Mouse (Mus musculus) embryonic facial prominence, embryonic 11.5 days (tissue): ENCODE results near the gene Duxbl2. TPM values are rescaled to one million over a fixed set of nuclear protein-coding genes. Genes with fewer than 3 reads are reported as not detected.
A peak's percentile ranks its signal among the peaks of the same experiment; 100 is the strongest.
"Not testable (repeated sequence)": the region's sequence is repeated elsewhere in the genome, so short reads cannot be mapped to it uniquely, and the experiment has no call there.

ENCODE experiments used
- ATAC-seq: fragments of 200-750 bp; cut with Nextera tagmentation; replicated peaks from 2 replicates; pipeline ENCODE4 v1.8.0; 2017; ENCODE audit warnings: low read depth; ENCODE audit not compliant: insufficient number of reproducible peaks, low FRiP score, low TSS enrichment
- DNase-seq: peaks from one replicate; pipeline ENCODE4 v3.0.0-alpha.2; 2015; ENCODE audit warnings: low spot score
- H3K27ac ChIP-seq: fragments of 300-500 bp; sonication (generic); replicated peaks from 2 replicates; pipeline ENCODE4 v1.5.1; 2014; ENCODE audit warnings: mild to moderate bottlenecking, low read depth, low read length, control low read depth
- H3K27me3 ChIP-seq: fragments of 300-500 bp; sonication (generic); 2 replicates; pipeline ENCODE4 v1.6.1; 2014; ENCODE audit warnings: mild to moderate bottlenecking, low read length, moderate library complexity, mixed read lengths; ENCODE audit not compliant: control insufficient read depth, insufficient read depth
- H3K36me3 ChIP-seq: fragments of 300-500 bp; sonication (generic); replicated peaks from 2 replicates; pipeline ENCODE4 v1.6.1; 2014; ENCODE audit warnings: low read depth, mild to moderate bottlenecking, low read length, moderate library complexity, mixed read lengths; ENCODE audit not compliant: control insufficient read depth, insufficient read depth
- H3K4me1 ChIP-seq: fragments of 300-500 bp; sonication (generic); 2 replicates; pipeline ENCODE4 v1.6.1; 2014; ENCODE audit warnings: low read length, mixed read lengths; ENCODE audit not compliant: control insufficient read depth, insufficient read depth
- H3K4me2 ChIP-seq: fragments of 300-500 bp; sonication (generic); 2 replicates; pipeline ENCODE4 v1.6.1; 2014; ENCODE audit warnings: low read depth, mild to moderate bottlenecking, control low read depth, low read length, moderate library complexity
- H3K4me3 ChIP-seq: fragments of 300-500 bp; sonication (generic); 2 replicates; pipeline ENCODE4 v1.5.1; 2014; ENCODE audit warnings: low read depth, low read length, control low read depth
- H3K9ac ChIP-seq: fragments of 300-500 bp; sonication (generic); replicated peaks from 2 replicates; pipeline ENCODE4 v1.6.1; 2014; ENCODE audit warnings: mild to moderate bottlenecking, control low read depth, low read length
- H3K9me3 ChIP-seq: fragments of 300-500 bp; sonication (generic); replicated peaks from 2 replicates; pipeline ENCODE4 v1.6.1; 2016; ENCODE audit warnings: mild to moderate bottlenecking, low read length, inconsistent platforms, mixed read lengths; ENCODE audit not compliant: control insufficient read depth
- WGBS: fragments of 180-500 bp; shearing (Covaris S2); extraction: QIAGEN DNeasy Blood & Tissue Kit; methylation state at CpG from one replicate; pipeline ENCODE4 v1.1.7; 2014; 5-methylcytosine and 5-hydroxymethylcytosine counted together
- polyA plus RNA-seq: library from polyadenylated mRNA; unstranded; fragments of >200 nt; fragmentation: Nextera tagmentation; extraction: Ambion mirVana; gene quantifications from 2 replicates; pipeline ENCODE4 v1.2.1, GENCODE M21; 2014

Gene Duxbl2
- not detected in 2 replicates for polyA plus RNA-seq

DNA sequence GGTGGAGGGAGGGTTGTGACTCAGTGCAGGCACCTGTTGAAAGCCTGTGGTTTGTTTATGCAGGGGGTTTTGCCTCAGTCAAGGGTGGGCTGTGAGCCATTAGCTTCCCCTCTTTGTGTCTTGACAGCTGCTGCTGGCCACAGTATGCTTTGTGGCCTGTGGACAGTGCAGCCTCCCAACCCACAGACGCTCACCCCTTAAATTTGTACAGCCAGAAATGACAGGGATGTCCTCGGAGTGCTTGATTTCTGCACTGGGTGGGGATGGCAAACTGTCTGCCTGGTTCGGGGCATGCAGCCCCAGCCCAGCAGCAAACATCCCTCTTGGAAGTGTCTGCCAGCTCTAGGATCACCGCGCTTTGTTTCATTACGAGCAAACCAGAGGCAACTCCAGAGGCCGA, at the start of gene Duxbl2:
TSS of gene Duxbl2 (plus strand) at position 200 of the 400 bp plus-strand sequence.
- H3K36me3 ChIP-seq, H3K4me2 ChIP-seq, DNase-seq, H3K9me3 ChIP-seq, H3K27ac ChIP-seq, H3K4me1 ChIP-seq, H3K9ac ChIP-seq, H3K27me3 ChIP-seq, H3K4me3 ChIP-seq: not testable (repeated sequence)
- 0 out of 2 replicates have a peak, but pooled peaks have one; percentile 14 for ATAC-seq
- WGBS, result no CpG with 5 or more reads among the region's 7 CpGs

DNA sequence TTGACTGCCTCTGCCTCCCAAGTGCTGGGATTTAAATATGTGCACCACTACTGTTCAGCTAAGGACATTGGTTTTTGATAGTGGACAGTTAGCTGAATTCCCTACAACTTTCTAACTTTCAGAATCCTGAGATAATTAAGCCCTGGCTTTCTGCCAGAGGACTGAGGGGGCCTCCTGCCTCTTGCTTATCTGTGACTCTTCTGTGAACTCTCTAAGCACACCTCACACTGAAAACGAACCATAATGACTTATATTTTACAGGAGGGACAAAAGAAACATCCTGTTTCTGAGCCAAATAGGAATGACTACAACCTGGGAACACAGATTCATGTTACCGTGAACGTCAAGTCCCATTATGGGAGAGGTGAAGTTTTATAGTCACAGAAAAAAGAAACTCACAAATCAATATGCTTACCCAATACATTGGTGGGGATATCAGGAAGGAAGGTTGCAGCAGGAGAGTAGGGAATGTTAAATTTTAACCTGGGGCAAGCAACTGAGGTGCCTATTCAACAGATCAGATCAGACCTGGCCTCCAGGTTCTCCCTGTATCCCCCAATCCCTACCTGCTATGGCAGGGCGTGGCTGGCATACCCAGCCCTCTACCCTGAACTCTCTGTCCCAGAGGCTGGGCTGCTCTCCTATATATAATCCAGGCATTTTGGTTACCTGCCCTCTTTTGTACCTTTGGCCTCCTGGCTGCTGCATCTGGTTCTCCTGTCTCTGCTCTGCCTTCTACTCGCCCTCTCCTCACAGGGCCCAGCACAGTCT, 41.3 kb upstream of the Duxbl2 start:
- not testable (repeated sequence) for H3K4me2 ChIP-seq, H3K9me3 ChIP-seq, H3K9ac ChIP-seq, DNase-seq, H3K4me3 ChIP-seq, H3K27me3 ChIP-seq, H3K36me3 ChIP-seq, ATAC-seq, H3K4me1 ChIP-seq, H3K27ac ChIP-seq
- WGBS, result no CpG with 5 or more reads among the region's 5 CpGs

DNA sequence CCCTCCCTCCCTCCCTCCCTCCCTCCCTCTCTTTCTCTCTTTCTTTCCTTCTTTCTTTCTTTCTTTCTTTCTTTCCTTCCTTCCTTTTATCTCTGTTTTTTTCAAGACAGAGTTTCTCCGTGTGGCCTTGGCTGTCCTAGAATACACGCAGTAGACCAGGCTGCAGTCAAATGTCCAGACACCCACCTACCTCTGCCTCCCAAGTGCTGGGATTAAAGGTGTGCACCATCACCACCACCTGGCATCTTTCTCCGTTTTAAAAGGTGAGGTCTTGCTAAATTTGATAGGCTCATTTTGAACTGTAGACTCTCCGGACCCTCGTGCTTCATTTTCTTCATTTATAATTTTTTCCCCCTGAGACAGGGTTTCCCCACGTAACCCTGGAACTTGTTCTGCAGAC, 36.9 kb upstream of the Duxbl2 start, which contains the start of gene Cphx2:
TSS of gene Cphx2 (plus strand) at position 301 of the 400 bp plus-strand sequence.
- H3K4me2 ChIP-seq, H3K9me3 ChIP-seq, H3K4me1 ChIP-seq, H3K27ac ChIP-seq, DNase-seq, H3K36me3 ChIP-seq, H3K27me3 ChIP-seq, H3K4me3 ChIP-seq, H3K9ac ChIP-seq, ATAC-seq: not testable (repeated sequence)
- no CpG with 5 or more reads among the region's 6 CpGs for WGBS

DNA sequence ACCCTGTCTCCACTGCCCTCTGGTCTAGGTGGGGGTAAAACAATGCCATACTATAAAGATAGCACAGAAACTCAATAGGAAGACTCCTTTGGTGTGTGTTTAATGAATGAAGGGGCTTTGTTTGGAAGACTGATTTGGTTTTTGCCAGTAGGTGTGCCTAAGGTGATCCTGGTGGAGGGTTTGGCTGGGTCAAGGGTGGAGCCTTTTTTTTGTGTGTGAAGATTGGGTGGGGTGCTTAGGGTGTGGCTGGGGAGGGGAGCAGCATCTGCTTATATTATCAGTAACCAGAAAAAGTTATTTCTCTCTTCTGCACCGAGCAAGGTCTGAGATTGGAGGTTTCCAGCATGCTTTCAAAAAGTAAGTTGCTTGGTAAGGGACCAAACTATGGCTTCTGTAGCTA, 36.2 kb upstream of the Duxbl2 start, which contains the start of gene Cphx3:
TSS of gene Cphx3 (plus strand) at position 301 of the 400 bp plus-strand sequence.
- no CpG with 5 or more reads among the region's 1 CpGs for WGBS
- H3K4me1 ChIP-seq, ATAC-seq, H3K27ac ChIP-seq, H3K27me3 ChIP-seq, H3K4me2 ChIP-seq, H3K4me3 ChIP-seq, H3K9me3 ChIP-seq, H3K36me3 ChIP-seq, DNase-seq, H3K9ac ChIP-seq: not testable (repeated sequence)

DNA sequence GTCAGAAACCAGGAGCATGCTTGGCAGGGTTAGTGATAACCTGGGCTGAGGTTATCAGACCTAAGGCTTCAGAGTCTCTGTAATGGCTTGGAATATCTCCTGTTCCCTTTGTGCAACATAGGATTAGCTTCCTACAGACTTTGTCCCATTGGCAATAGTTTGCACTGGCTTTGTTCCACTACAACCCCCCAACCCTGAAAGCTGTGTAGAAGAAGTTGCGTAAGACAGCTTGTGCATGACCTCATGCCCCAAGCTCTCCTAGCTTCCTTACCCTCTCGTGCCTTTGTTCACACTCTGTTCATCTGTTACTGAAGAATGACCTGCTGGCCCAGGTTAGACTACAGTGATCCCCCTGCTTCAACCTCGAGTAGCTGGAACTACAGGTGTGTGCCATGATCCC, 20.5 kb upstream of the Duxbl2 start:
- WGBS, result no CpG with 5 or more reads among the region's 3 CpGs
- H3K4me2 ChIP-seq, H3K9me3 ChIP-seq, H3K4me1 ChIP-seq, ATAC-seq, H3K27ac ChIP-seq, DNase-seq, H3K36me3 ChIP-seq, H3K27me3 ChIP-seq, H3K4me3 ChIP-seq, H3K9ac ChIP-seq: not testable (repeated sequence)

DNA sequence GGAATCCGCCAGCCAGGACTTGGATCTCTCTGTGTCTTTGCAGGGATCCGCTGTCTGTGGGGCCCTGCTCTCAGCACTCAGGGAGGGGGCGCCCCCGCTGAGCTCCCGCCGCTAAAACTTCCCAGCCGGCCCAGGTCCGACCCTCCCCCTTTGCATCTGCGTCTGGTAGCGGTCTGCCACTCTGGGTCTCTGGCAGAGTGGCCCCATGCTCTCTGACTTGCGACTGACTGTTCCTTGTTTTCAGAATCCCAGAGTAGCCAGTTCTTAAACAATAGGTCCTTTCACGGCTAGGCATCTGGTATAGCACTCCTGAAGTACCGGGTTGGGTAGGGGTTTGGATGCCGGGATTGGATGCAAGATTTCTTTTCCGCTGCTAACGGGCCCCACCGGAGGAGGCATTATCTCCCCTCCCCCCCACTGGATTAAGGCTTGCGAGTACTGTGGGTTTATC, 426 bp downstream of the Duxbl2 start:
- not testable (repeated sequence) for H3K4me2 ChIP-seq, H3K27ac ChIP-seq, H3K36me3 ChIP-seq, H3K27me3 ChIP-seq, H3K9me3 ChIP-seq, H3K4me1 ChIP-seq, H3K4me3 ChIP-seq, H3K9ac ChIP-seq, DNase-seq
- no CpG with 5 or more reads among the region's 18 CpGs for WGBS
- peak; percentile 73 for ATAC-seq

DNA sequence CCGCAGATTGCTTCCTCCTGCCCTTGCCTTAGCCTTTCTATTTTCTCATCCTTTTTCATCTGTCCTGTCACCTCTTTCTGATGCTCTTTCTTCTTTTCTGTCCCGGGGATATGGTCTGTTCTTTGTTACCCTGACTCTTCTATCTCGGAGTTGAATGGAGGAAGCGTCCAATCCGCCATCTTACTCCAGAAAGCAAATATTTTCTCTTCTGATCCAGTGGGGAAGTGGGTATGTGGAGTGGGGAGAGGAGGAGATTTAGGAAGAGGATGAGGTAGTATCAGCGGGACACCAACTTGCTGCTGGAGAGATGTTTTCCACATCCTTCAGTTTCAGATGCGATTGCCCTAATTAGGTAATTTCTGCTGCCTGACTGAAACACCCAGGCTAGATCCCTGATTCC, 946 bp downstream of the Duxbl2 start:
- H3K27ac ChIP-seq, H3K4me2 ChIP-seq, H3K4me1 ChIP-seq, H3K4me3 ChIP-seq, DNase-seq, H3K36me3 ChIP-seq, H3K9ac ChIP-seq, ATAC-seq, H3K27me3 ChIP-seq, H3K9me3 ChIP-seq: not testable (repeated sequence)
- WGBS, result no CpG with 5 or more reads among the region's 7 CpGs

DNA sequence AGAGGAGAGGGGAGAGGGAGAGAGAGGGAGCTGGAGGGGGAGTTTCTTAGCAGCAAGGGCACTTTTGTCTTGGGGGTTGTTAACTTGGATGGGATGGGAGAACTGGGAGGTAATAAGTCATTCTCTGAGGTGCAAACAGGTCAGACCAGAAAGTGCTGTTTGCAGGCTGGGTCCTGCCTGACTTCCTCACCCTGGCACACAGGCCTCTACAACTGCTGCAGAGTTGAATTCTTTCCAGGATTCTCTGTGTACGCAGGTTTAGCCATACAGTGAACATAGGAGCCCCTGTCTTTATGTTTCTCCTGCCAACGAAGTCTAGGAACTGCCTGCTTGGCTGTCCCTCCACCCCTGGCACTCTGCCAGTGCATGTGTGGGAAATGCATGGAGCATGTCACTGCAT, 28.9 kb downstream of the Duxbl2 start:
- H3K36me3 ChIP-seq, H3K9me3 ChIP-seq, H3K4me1 ChIP-seq, H3K9ac ChIP-seq, ATAC-seq, H3K4me2 ChIP-seq, H3K4me3 ChIP-seq, H3K27ac ChIP-seq, H3K27me3 ChIP-seq, DNase-seq: not testable (repeated sequence)
- WGBS, result no CpG with 5 or more reads among the region's 2 CpGs
